Mouse (Mus musculus): ENCODE measurements around the gene Pdxk. TPM values are rescaled to one million over a fixed set of nuclear protein-coding genes. Genes with fewer than 3 reads are reported as not detected.

Pdxk gene
- total RNA-seq, 2 experiments from 2014 or later = 23.4 to 37.2 TPM

DNA sequence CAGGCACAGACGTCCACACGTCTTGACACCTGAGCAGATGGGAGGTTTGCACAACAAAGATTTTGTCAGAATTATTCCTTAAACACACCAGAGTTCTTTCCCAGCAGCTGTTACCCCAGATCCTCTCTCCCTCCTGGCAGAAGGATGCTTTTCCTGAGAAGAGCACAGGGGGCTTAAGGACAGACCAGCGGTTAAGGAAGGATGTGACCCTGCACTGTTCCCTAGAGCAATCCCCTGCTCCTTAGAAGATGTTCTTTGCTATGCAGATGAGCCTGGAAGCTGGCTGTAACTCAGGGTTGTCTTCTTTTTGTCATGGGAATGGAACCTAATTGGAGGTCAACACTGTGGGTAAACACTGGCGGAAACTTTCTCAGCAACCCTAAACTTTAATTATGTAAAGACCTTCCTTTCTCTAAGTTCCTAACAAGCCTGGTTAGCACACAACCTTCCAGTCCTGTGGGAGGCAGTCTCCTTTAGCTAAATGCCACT lies 73.7 kb downstream of the Pdxk start:
- no peak for ATAC-seq (replicated peaks; ENCODE audit: poor library complexity, severe bottlenecking)

DNA sequence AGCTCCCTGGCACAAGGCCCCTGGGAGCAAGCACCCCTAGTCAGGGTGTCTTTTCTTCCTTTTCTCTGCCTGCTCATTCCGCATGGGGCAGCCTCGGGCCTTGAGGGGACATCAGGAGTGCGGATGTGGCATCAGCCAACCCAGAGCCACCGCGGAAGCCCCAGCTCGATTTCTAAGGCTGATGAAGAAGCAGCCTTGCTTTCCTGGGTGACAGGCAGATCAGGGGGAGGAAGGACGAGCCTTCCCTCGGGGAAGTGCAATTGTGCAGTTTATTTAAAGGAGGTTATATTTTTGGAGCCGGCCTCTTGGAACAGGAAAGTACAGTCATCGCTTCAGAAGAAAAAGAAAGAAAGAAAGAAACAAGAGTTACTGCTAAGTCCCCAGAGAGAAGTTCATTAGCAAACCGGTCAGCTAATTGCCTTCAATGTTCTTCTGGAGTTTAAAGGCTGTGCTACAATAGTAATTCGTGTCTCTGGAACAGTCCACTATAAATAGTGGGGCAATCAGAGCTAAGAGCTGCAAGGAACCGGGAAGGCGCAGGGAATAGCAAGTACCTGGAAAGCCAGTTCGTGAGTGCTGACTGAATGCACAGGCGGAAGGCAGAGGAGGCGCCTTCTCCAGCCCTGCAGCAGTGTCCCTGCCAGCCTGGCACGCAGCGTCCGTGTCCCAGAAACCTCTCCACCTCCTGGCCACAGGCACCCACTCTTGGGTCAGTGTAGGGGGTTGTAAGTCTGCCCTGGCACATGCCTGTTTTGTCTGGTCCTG lies 76.4 kb downstream of the Pdxk start:
- ATAC-seq (replicated peaks; ENCODE audit: poor library complexity, severe bottlenecking) = no peak

Other genes with a start within 250 kb of the Pdxk start
- gene Trappc10, start 220.3 kb downstream of the Pdxk start, total RNA-seq (2014; fragmentation: Nextera tagmentation) = 30.9 and 46.2 TPM in 2 replicates
- 31.4 and 34.1 TPM in 2 replicates for gene Trappc10, start 220.3 kb downstream of the Pdxk start, total RNA-seq (2017)
- gene Agpat3, start 112.5 kb downstream of the Pdxk start, total RNA-seq (2014; fragmentation: Nextera tagmentation) = 0.19 and 0.39 TPM in 2 replicates
- gene Agpat3, start 112.5 kb downstream of the Pdxk start, total RNA-seq (2017) = 0.52 and 0.88 TPM in 2 replicates
- 130 and 159 TPM in 2 replicates for gene Rrp1, start 51.9 kb downstream of the Pdxk start, total RNA-seq (2014; fragmentation: Nextera tagmentation)
- 404 and 430 TPM in 2 replicates for gene Rrp1, start 51.9 kb downstream of the Pdxk start, total RNA-seq (2017)
- 72.8 and 118 TPM in 2 replicates for gene Cstb, start 39.3 kb downstream of the Pdxk start, total RNA-seq (2014; fragmentation: Nextera tagmentation)
- gene Cstb, start 39.3 kb downstream of the Pdxk start, total RNA-seq (2017) = 37.3 and 43.4 TPM in 2 replicates
- not detected in 2 replicates for gene Olfr1358, start 52.5 kb upstream of the Pdxk start, total RNA-seq (2014; fragmentation: Nextera tagmentation)
- not detected in 2 replicates for gene Olfr1358, start 52.5 kb upstream of the Pdxk start, total RNA-seq (2017)
- gene Ilvbl, start 109.4 kb upstream of the Pdxk start, total RNA-seq (2014; fragmentation: Nextera tagmentation) = 32.0 and 52.0 TPM in 2 replicates
- gene Ilvbl, start 109.4 kb upstream of the Pdxk start, total RNA-seq (2017) = 15.7 and 19.9 TPM in 2 replicates
- 0.21 and 2.4 TPM in 2 replicates for gene Syde1, start 127.0 kb upstream of the Pdxk start, total RNA-seq (2014; fragmentation: Nextera tagmentation)
- 0.43 and 0.67 TPM in 2 replicates for gene Syde1, start 127.0 kb upstream of the Pdxk start, total RNA-seq (2017)
- not detected in 2 replicates for gene Olfr1357, start 153.1 kb upstream of the Pdxk start, total RNA-seq (2014; fragmentation: Nextera tagmentation)
- gene Olfr1357, start 153.1 kb upstream of the Pdxk start, total RNA-seq (2017) = not detected in 2 replicates

Measured in granulocyte monocyte progenitor cell, adult 5-6 weeks (primary cell).